Mouse (Mus musculus) heart, embryonic 13.5 days (tissue): Measurements from ENCODE around the gene Bmi1. TPM values are rescaled to one million over a fixed set of nuclear protein-coding genes. Genes with fewer than 3 reads are reported as not detected.

Experiments
- ATAC-seq: fragments of 200-750 bp; cut with Nextera tagmentation; 2 replicates; pipeline ENCODE4 v1.8.0; 2017; ENCODE audit warnings: moderate TSS enrichment; ENCODE audit not compliant: insufficient number of reproducible peaks, low FRiP score, low TSS enrichment; ENCODE audit errors: extremely low read depth
- H3K27ac ChIP-seq: fragments of 300-500 bp; sonication (generic); replicated peaks from 2 replicates; pipeline ENCODE4 v1.5.1; 2015; ENCODE audit warnings: moderate library complexity, mild to moderate bottlenecking, inconsistent platforms
- H3K27me3 ChIP-seq: fragments of 300-500 bp; sonication (generic); replicated peaks from 2 replicates; pipeline ENCODE4 v1.6.1; 2015; ENCODE audit warnings: mild to moderate bottlenecking, inconsistent platforms
- H3K36me3 ChIP-seq: fragments of 300-500 bp; sonication (generic); 2 replicates; pipeline ENCODE4 v1.6.1; 2015; ENCODE audit warnings: mild to moderate bottlenecking, inconsistent platforms
- H3K4me1 ChIP-seq: fragments of 300-500 bp; sonication (generic); 2 replicates; pipeline ENCODE4 v1.6.1; 2015; ENCODE audit warnings: inconsistent platforms
- H3K4me2 ChIP-seq: fragments of 300-500 bp; sonication (generic); 2 replicates; pipeline ENCODE4 v1.6.1; 2015; ENCODE audit warnings: inconsistent platforms, mild to moderate bottlenecking, moderate library complexity
- H3K4me3 ChIP-seq: fragments of 300-500 bp; sonication (generic); 2 replicates; pipeline ENCODE4 v1.5.1; 2015; ENCODE audit warnings: moderate library complexity, mild to moderate bottlenecking, inconsistent platforms
- H3K9ac ChIP-seq: fragments of 300-500 bp; sonication (generic); 2 replicates; pipeline ENCODE4 v1.6.1; 2015; ENCODE audit warnings: inconsistent platforms, mild to moderate bottlenecking, moderate library complexity
- H3K9me3 ChIP-seq: fragments of 300-500 bp; sonication (generic); 2 replicates; pipeline ENCODE4 v1.6.1; 2016; ENCODE audit warnings: inconsistent platforms
- WGBS: fragments of 180-500 bp; shearing (Covaris S2); methylation state at CpG from one replicate; pipeline ENCODE4 v1.1.7; 2015; ENCODE audit warnings: mixed read lengths; 5-methylcytosine and 5-hydroxymethylcytosine counted together
- polyA plus RNA-seq: library from polyadenylated mRNA; unstranded; fragments of >200 nt; fragmentation: Nextera tagmentation; extraction: Ambion mirVana; gene quantifications from 2 replicates; pipeline ENCODE4 v1.2.1, GENCODE M21; 2015

The Bmi1 gene
- polyA plus RNA-seq, 1 experiment from 2014 or later: 12.8 TPM

GRCm38 (mm10) chr2:18675681-18676456, 949 bp upstream of the Bmi1 start:
- peak overlapping the region; percentile 87 for H3K4me2 ChIP-seq
- peak overlapping the region; percentile 97 for H3K9ac ChIP-seq
- H3K4me1 ChIP-seq: peaks cover 33% of the 10 kb centered on the region
- H3K27me3 ChIP-seq: peaks cover 28% of the 10 kb centered on the region
- no peaks in the 10 kb centered on the region for H3K9me3 ChIP-seq
- no peak for ATAC-seq
- H3K36me3 ChIP-seq: 0 out of 2 replicates have a peak, but pooled peaks cover 2% of the 10 kb centered on the region
- 15% methylated on average over 42 of the region's 42 CpGs for WGBS
- H3K4me3 ChIP-seq: peak overlapping the region; percentile 88
- peak overlapping the region; percentile 80 for H3K27ac ChIP-seq

- Histone ChIP-seq H3K4me2 (peak overlapping the region; percentile 87), H3K27ac (peak overlapping the region; percentile 92), H3K4me1 (peaks cover 37% of the 10 kb centered on the region), H3K27me3 (peaks cover 29% of the 10 kb centered on the region), H3K9ac (peak overlapping the region; percentile 97), H3K36me3 (0 out of 2 replicates have a peak, but pooled peaks cover 2% of the 10 kb centered on the region), H3K4me3 (peak overlapping the region; percentile 88), H3K9me3 (no peaks in the 10 kb centered on the region)
- under 1% methylated on average over 29 of the region's 64 CpGs for WGBS
- ATAC-seq: peak; percentile 84
Observed at GRCm38 (mm10) chr2:18676457-18676935, 322 bp upstream of the Bmi1 start.

- peaks cover 35% of the 10 kb centered on the region for H3K27me3 ChIP-seq
- no peak for ATAC-seq
- H3K4me3 ChIP-seq: peak overlapping the region; percentile 88
- peak overlapping the region; percentile 87 for H3K4me2 ChIP-seq
- H3K27ac ChIP-seq: no peak overlapping the region
- peaks cover 9% of the 10 kb centered on the region for H3K36me3 ChIP-seq
- H3K4me1 ChIP-seq: peaks cover 35% of the 10 kb centered on the region
- H3K9ac ChIP-seq: peak overlapping the region; percentile 97
- under 1% methylated on average over 50 of the region's 55 CpGs for WGBS
- no peaks in the 10 kb centered on the region for H3K9me3 ChIP-seq
Observed at GRCm38 (mm10) chr2:18677631-18678471, 1.0 kb downstream of the Bmi1 start.

- Histone ChIP-seq H3K27ac (no peak overlapping the region), H3K27me3 (peaks cover 41% of the 10 kb centered on the region), H3K4me2 (no peak overlapping the region), H3K9ac (no peak overlapping the region), H3K36me3 (peaks cover 22% of the 10 kb centered on the region), H3K4me3 (no peak overlapping the region), H3K9me3 (no peaks in the 10 kb centered on the region), H3K4me1 (peaks cover 24% of the 10 kb centered on the region)
- WGBS: 54% methylated on average over 2 of the region's 2 CpGs
- no peak for ATAC-seq
Observed at GRCm38 (mm10) chr2:18679701-18680100, 2.9 kb downstream of the Bmi1 start.

GRCm38 (mm10) chr2:18680501-18680900, 3.7 kb downstream of the Bmi1 start:
- under 1% methylated on average over 4 of the region's 4 CpGs for WGBS
- Histone ChIP-seq H3K4me2 (peak overlapping the region; percentile 82), H3K4me1 (peaks cover 24% of the 10 kb centered on the region), H3K27ac (no peak overlapping the region), H3K27me3 (peaks cover 41% of the 10 kb centered on the region), H3K9me3 (no peaks in the 10 kb centered on the region), H3K36me3 (peaks cover 20% of the 10 kb centered on the region), H3K9ac (peak overlapping the region; percentile 73), H3K4me3 (peak overlapping the region; percentile 58)
- ATAC-seq: no peak

- Histone ChIP-seq H3K27ac (no peak overlapping the region), H3K9me3 (no peaks in the 10 kb centered on the region), H3K9ac (peak overlapping the region; percentile 73), H3K27me3 (peaks cover 39% of the 10 kb centered on the region), H3K36me3 (peaks cover 20% of the 10 kb centered on the region), H3K4me2 (peak overlapping the region; percentile 82), H3K4me3 (peak overlapping the region; percentile 58), H3K4me1 (peaks cover 20% of the 10 kb centered on the region)
- WGBS: 1% methylated on average over 26 of the region's 29 CpGs
- no peak for ATAC-seq
Observed at GRCm38 (mm10) chr2:18680961-18681360, 4.1 kb downstream of the Bmi1 start.

- Histone ChIP-seq H3K9me3 (no peaks in the 10 kb centered on the region), H3K36me3 (peaks cover 20% of the 10 kb centered on the region), H3K27me3 (peaks cover 68% of the 10 kb centered on the region), H3K4me2 (no peak overlapping the region), H3K27ac (no peak overlapping the region), H3K4me3 (no peak overlapping the region), H3K4me1 (peaks cover 19% of the 10 kb centered on the region), H3K9ac (no peak overlapping the region)
- no peak for ATAC-seq
- 74% methylated on average over 5 of the region's 5 CpGs for WGBS
Observed at GRCm38 (mm10) chr2:18684062-18684461, 7.2 kb downstream of the Bmi1 start.

- H3K4me1 ChIP-seq: peaks cover 21% of the 10 kb centered on the region
- no peak overlapping the region for H3K27ac ChIP-seq
- no peak for ATAC-seq
- no peak overlapping the region for H3K4me2 ChIP-seq
- no peaks in the 10 kb centered on the region for H3K9me3 ChIP-seq
- no peak overlapping the region for H3K9ac ChIP-seq
- WGBS: 54% methylated on average over 6 of the region's 6 CpGs
- no peak overlapping the region for H3K4me3 ChIP-seq
- H3K36me3 ChIP-seq: peaks cover 20% of the 10 kb centered on the region
- H3K27me3 ChIP-seq: peaks cover 68% of the 10 kb centered on the region
Observed at GRCm38 (mm10) chr2:18686386-18686785, 9.6 kb downstream of the Bmi1 start.

- no peak for ATAC-seq
- H3K36me3 ChIP-seq: peaks cover 20% of the 10 kb centered on the region
- H3K9me3 ChIP-seq: no peaks in the 10 kb centered on the region
- H3K27me3 ChIP-seq: peaks cover 71% of the 10 kb centered on the region
- WGBS: 27% methylated on average over 8 of the region's 8 CpGs
- peaks cover 21% of the 10 kb centered on the region for H3K4me1 ChIP-seq
- H3K4me3 ChIP-seq: no peak overlapping the region
- no peak overlapping the region for H3K4me2 ChIP-seq
- no peak overlapping the region for H3K27ac ChIP-seq
- H3K9ac ChIP-seq: no peak overlapping the region
Observed at GRCm38 (mm10) chr2:18686826-18687519, 10.2 kb downstream of the Bmi1 start.

GRCm38 (mm10) chr2:18687671-18688170, 10.9 kb downstream of the Bmi1 start:
- H3K4me3 ChIP-seq: no peak overlapping the region
- ATAC-seq: no peak
- no peak overlapping the region for H3K9ac ChIP-seq
- H3K4me1 ChIP-seq: peaks cover 21% of the 10 kb centered on the region
- peaks cover 14% of the 10 kb centered on the region for H3K36me3 ChIP-seq
- WGBS: 6% methylated on average over 9 of the region's 9 CpGs
- no peaks in the 10 kb centered on the region for H3K9me3 ChIP-seq
- H3K27ac ChIP-seq: no peak overlapping the region
- no peak overlapping the region for H3K4me2 ChIP-seq
- H3K27me3 ChIP-seq: peaks cover 73% of the 10 kb centered on the region

- Histone ChIP-seq H3K4me3 (peak overlapping the region; percentile 59), H3K4me1 (peaks cover 21% of the 10 kb centered on the region), H3K4me2 (peak overlapping the region; percentile 85), H3K9ac (no peak overlapping the region), H3K27ac (no peak overlapping the region), H3K9me3 (no peaks in the 10 kb centered on the region), H3K27me3 (peaks cover 78% of the 10 kb centered on the region), H3K36me3 (peaks cover 9% of the 10 kb centered on the region)
- ATAC-seq: no peak
- WGBS: 3% methylated on average over 6 of the region's 6 CpGs
Observed at GRCm38 (mm10) chr2:18688286-18688685, 11.5 kb downstream of the Bmi1 start.
